Comparison of ENCODE assay signal across 12 mouse cellular contexts in genomic region chr6:63894714-63895113, GRCm38 (mm10).
"Had no signal": no experiment of that assay in that cellular context is flagged by ENCODE, and none has a peak within 500 bp of the region (broad histone marks: within the 10 kb centered on the region; RNA-seq: fewer than 3 reads in every experiment).

No protein-coding gene starts in this region.

- H3K27me3 ChIP-seq: limb, embryonic 13.5 days had no signal

- H3K9me3 ChIP-seq: limb, embryonic 13.5 days had no signal

- H3K27ac ChIP-seq: limb, embryonic 13.5 days; liver, embryonic 14.5 days; stomach, postnatal 0 days had no signal

- H3K9ac ChIP-seq: limb, embryonic 13.5 days; liver, embryonic 14.5 days had no signal

- H3K4me2 ChIP-seq: limb, embryonic 13.5 days had no signal

- H3K4me1 ChIP-seq: limb, embryonic 13.5 days had no signal

- DNase-seq: kidney, adult 11 months; kidney, adult 9 months; kidney, postnatal 10 days; left cerebral cortex, postnatal 4 days; lung, adult 18-20 months; retina, postnatal 1 day; right cerebral cortex, postnatal 14 days; thymus, postnatal 4 days had no signal

- H3K36me3 ChIP-seq: limb, embryonic 13.5 days had no signal

- H3K4me3 ChIP-seq: limb, embryonic 13.5 days; myocyte had no signal
